Mouse (Mus musculus) kidney, adult 2 months (tissue): ENCODE data around the gene Hat1.

ENCODE experiments used
- CTCF ChIP-seq: fragments of 200-500 bp; conservative IDR thresholded peaks from 2 replicates; pipeline ENCODE4 v1.5.1; 2011; ENCODE audit warnings: low read depth, mild to moderate bottlenecking, control low read depth, low read length, moderate library complexity, mixed read lengths; ENCODE audit not compliant: insufficient read depth, insufficient read length
- POLR2A ChIP-seq: fragments of 200-500 bp; IDR thresholded peaks from one replicate; pipeline ENCODE4 v1.6.1; 2011; ENCODE audit warnings: low read depth, low read length, control low read depth

GRCm38 (mm10) chr2:71343884-71344640 lies 44.7 kb upstream of the Hat1 start:
- 0 out of 2 replicates have a peak, but pooled peaks have one; percentile 19 for TF ChIP-seq CTCF
- no peak for TF ChIP-seq POLR2A
